Mouse (Mus musculus): ENCODE data around the gene Gm7298. TPM values are rescaled to one million over a fixed set of nuclear protein-coding genes. Genes with fewer than 3 reads are reported as not detected.
"Not testable (repeated sequence)": the region's sequence is repeated elsewhere in the genome, so short reads cannot be mapped to it uniquely, and the experiment has no call there.

Gm7298 gene
- polyA plus RNA-seq (2012; rRNA removed) = not detected in 2 replicates
- polyA plus RNA-seq (2014; fragmentation: Nextera tagmentation; extraction: Ambion mirVana) = not detected in 2 replicates

DNA sequence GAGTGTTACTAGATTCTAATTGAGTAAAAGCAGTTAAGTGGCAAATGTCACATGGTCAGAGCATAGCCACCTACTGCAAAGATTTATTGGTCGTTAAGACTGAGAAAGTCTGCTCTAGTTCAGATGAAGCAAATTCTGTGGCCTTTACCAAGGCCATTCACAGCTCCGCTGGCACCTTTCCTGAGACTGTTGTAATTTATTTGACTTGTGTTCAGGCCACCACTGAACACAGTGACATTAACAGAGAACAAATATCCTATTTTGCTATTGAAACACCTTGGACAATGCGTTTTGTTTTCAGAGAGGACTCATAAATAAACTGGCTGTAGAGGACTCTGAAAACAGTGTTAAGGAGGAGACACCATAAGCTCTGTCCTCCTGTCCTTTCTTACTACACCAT, at the start of gene Gm7298:
TSS of gene Gm7298 (plus strand) at position 301 of the 400 bp plus-strand sequence.
- no peak for TF ChIP-seq POLR2A (IDR thresholded peaks at IDR 0.05; ENCODE audit: borderline replicate concordance, extremely low read depth, insufficient read depth, insufficient read length)
- ATAC-seq (ENCODE audit: low FRiP score, low read depth) = no peak
- H3K4me2 ChIP-seq (replicated peaks; ENCODE audit: low read depth, low read length, severe bottlenecking) = no peak within 1 kb of the TSS
- no peaks in the 10 kb centered on the region for H3K36me3 ChIP-seq (ENCODE audit: control insufficient read depth, insufficient read depth, low read length)
- no peaks in the 10 kb centered on the region for H3K9me3 ChIP-seq (ENCODE audit: control insufficient read depth, low read length)
- DNase-seq (ENCODE audit: low spot score) = no peak
- no peaks in the 10 kb centered on the region for H3K27me3 ChIP-seq (ENCODE audit: control insufficient read depth, insufficient read depth, low read length)
- H3K9ac ChIP-seq (ENCODE audit: low read depth, low read length, severe bottlenecking) = no peak within 1 kb of the TSS
- H3K27ac ChIP-seq (replicated peaks; ENCODE audit: low read depth, low read length) = no peak within 1 kb of the TSS
- no peak within 1 kb of the TSS for H3K4me3 ChIP-seq (replicated peaks; ENCODE audit: low read length)
- no peaks in the 10 kb centered on the region for H3K4me1 ChIP-seq (ENCODE audit: control insufficient read depth, insufficient read depth, low read length)
- WGBS = 49% methylated on average over 3 of the region's 3 CpGs

DNA sequence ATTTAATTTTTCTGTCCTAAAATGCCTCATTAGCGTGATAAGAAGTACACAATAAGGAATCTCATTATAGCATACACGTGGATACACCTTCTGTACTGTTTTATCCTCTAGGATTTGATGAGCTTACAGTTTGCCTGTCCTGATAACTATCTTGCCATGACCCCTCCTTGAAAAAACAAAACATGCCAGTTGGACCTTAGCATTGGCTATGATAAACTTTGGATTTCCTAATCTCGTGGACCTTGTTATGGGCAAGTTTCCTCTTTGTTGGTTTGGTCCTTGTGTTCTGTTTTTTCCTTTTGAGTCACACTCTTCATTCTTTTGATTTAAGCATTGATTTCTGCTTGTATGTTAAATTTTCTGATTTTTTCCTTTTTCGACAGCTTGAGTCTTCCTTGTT, 95.3 kb downstream of the Gm7298 start:
- no peaks in the 10 kb centered on the region for H3K36me3 ChIP-seq (ENCODE audit: control insufficient read depth, insufficient read depth, low read length)
- H3K9ac ChIP-seq (ENCODE audit: low read depth, low read length, severe bottlenecking) = no peak overlapping the region

DNA sequence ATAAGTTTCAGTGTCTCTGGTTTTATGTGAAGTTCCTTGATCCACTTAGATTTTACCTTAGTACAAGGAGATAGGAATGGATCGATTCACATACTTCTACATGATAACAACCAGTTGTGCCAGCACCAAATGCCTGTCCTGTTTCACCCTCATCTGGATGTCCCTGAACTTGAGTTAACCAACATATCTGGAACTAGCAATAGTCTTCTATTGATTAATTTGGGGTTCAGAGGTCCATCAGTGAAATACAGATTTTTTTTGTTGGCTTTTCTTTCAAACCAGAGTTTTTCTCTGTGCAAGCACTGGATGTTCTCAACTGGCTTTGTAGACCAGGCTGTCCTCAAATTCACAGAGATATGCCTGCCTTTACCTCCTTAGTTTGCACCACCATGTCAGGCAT, 103.6 kb downstream of the Gm7298 start:
- Histone ChIP-seq H3K27ac (replicated peaks; ENCODE audit: low read depth, low read length) (no peak overlapping the region), H3K9me3 (ENCODE audit: control insufficient read depth, low read length) (no peaks in the 10 kb centered on the region), H3K4me1 (ENCODE audit: control insufficient read depth, insufficient read depth, low read length) (no peaks in the 10 kb centered on the region), H3K9ac (ENCODE audit: low read depth, low read length, severe bottlenecking) (no peak overlapping the region), H3K36me3 (ENCODE audit: control insufficient read depth, insufficient read depth, low read length) (no peaks in the 10 kb centered on the region), H3K4me2 (replicated peaks; ENCODE audit: low read depth, low read length, severe bottlenecking) (no peak overlapping the region), H3K27me3 (ENCODE audit: control insufficient read depth, insufficient read depth, low read length) (no peaks in the 10 kb centered on the region), H3K4me3 (replicated peaks; ENCODE audit: low read length) (no peak overlapping the region)
- no peak for TF ChIP-seq POLR2A (IDR thresholded peaks at IDR 0.05; ENCODE audit: borderline replicate concordance, extremely low read depth, insufficient read depth, insufficient read length)
- DNase-seq (ENCODE audit: low spot score) (no peak), ATAC-seq (ENCODE audit: low FRiP score, low read depth) (no peak)
- 94% methylated on average over 1 of the region's 1 CpGs for WGBS

More for the DNA sequence above, 95.3 kb downstream of the Gm7298 start:
- Histone ChIP-seq H3K4me1 (ENCODE audit: control insufficient read depth, insufficient read depth, low read length) (no peaks in the 10 kb centered on the region), H3K4me3 (replicated peaks; ENCODE audit: low read length) (no peak overlapping the region), H3K27ac (replicated peaks; ENCODE audit: low read depth, low read length) (no peak overlapping the region), H3K9me3 (ENCODE audit: control insufficient read depth, low read length) (no peaks in the 10 kb centered on the region), H3K4me2 (replicated peaks; ENCODE audit: low read depth, low read length, severe bottlenecking) (no peak overlapping the region), H3K27me3 (ENCODE audit: control insufficient read depth, insufficient read depth, low read length) (no peaks in the 10 kb centered on the region)
- WGBS = 73% methylated on average over 4 of the region's 4 CpGs
- no peak for DNase-seq (ENCODE audit: low spot score)
- TF ChIP-seq POLR2A (IDR thresholded peaks at IDR 0.05; ENCODE audit: borderline replicate concordance, extremely low read depth, insufficient read depth, insufficient read length) = no peak
- no peak for ATAC-seq (ENCODE audit: low FRiP score, low read depth)

DNA sequence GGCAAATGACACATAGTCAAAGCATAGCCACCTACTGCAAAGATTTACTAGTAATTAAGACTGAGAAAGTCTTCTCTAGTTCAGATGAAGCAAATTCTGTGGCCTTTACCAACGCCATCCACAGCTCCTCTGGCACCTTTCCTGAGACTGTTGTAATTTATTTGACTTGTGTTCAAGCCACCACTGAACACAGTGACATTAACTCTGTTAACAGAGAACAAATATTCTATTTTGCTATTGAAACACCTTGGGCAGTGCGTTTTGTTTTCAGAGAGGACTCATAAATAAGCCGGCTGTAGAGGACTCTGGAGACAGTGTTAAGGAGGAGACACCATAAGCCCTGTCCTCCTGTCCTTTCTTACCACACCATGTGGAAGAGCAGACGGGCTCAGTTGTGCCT, 105.5 kb downstream of the Gm7298 start, which contains the start of gene Mug1:
TSS of gene Mug1 (plus strand) at position 271 of the 400 bp plus-strand sequence.
- not testable (repeated sequence) for ATAC-seq (ENCODE audit: low FRiP score, low read depth); H3K4me1 ChIP-seq (ENCODE audit: control insufficient read depth, insufficient read depth, low read length); H3K4me3 ChIP-seq (replicated peaks; ENCODE audit: low read length); H3K9me3 ChIP-seq (ENCODE audit: control insufficient read depth, low read length); H3K27ac ChIP-seq (replicated peaks; ENCODE audit: low read depth, low read length); H3K4me2 ChIP-seq (replicated peaks; ENCODE audit: low read depth, low read length, severe bottlenecking); H3K36me3 ChIP-seq (ENCODE audit: control insufficient read depth, insufficient read depth, low read length); H3K9ac ChIP-seq (ENCODE audit: low read depth, low read length, severe bottlenecking); DNase-seq (ENCODE audit: low spot score); H3K27me3 ChIP-seq (ENCODE audit: control insufficient read depth, insufficient read depth, low read length)
- WGBS = 73% methylated on average over 4 of the region's 4 CpGs

Other genes with a start within 250 kb of the Gm7298 start
- 5.1 and 5.2 TPM in 2 replicates for gene A2m, start 97.6 kb upstream of the Gm7298 start, polyA plus RNA-seq (2012; rRNA removed)
- 3.5 and 4.5 TPM in 2 replicates for gene A2m, start 97.6 kb upstream of the Gm7298 start, polyA plus RNA-seq (2014; fragmentation: Nextera tagmentation; extraction: Ambion mirVana)
- not detected in 2 replicates for gene Mug1, start 105.6 kb downstream of the Gm7298 start, polyA plus RNA-seq (2012; rRNA removed)
- gene Mug1, start 105.6 kb downstream of the Gm7298 start, polyA plus RNA-seq (2014; fragmentation: Nextera tagmentation; extraction: Ambion mirVana) = not detected in 2 replicates